In genomic region chr5:140957106-140957505, GRCm38 (mm10) we compare ENCODE assay signal across 13 mouse cellular contexts. TPM values are rescaled to one million over a fixed set of nuclear protein-coding genes. Genes with fewer than 3 reads are reported as not detected.
A peak's percentile ranks its signal among the peaks of the same experiment; 100 is the strongest.
DNase-seq lines count a peak whose midpoint lies in the region; ATAC-seq and TF ChIP-seq lines count a peak whose summit lies in the region.
"Had no signal": no experiment of that assay in that cellular context is flagged by ENCODE, and none has a peak within 500 bp of the region (broad histone marks: within the 10 kb centered on the region; RNA-seq: fewer than 3 reads in every experiment).

No protein-coding gene starts in this region.

- WGBS in heart, adult 2 months: 81% methylated on average over 4 of the region's 4 CpGs
- 74% methylated on average over 4 of the region's 4 CpGs for WGBS in lung, postnatal 0 days
- WGBS in stomach, postnatal 0 days: 89% methylated on average over 4 of the region's 4 CpGs
- 79% methylated on average over 4 of the region's 4 CpGs for WGBS in heart, embryonic 12.5 days

- no peak for TF ChIP-seq POLR2A in heart, adult 2 months (IDR thresholded peaks at IDR 0.05; ENCODE audit: insufficient read depth, low read depth, low read length)

- no peaks in the 10 kb centered on the region for H3K4me1 ChIP-seq in heart, adult 2 months (ENCODE audit: control insufficient read depth, insufficient read depth, low read length)
- no peaks in the 10 kb centered on the region for H3K4me1 ChIP-seq in lung, postnatal 0 days (ENCODE audit: insufficient read depth, low read depth, low read length)
- no peaks in the 10 kb centered on the region for H3K4me1 ChIP-seq in stomach, postnatal 0 days (replicated peaks; ENCODE audit: control insufficient read depth, insufficient read depth)
- no peaks in the 10 kb centered on the region for H3K4me1 ChIP-seq in heart, embryonic 12.5 days (replicated peaks)
- H3K4me1 ChIP-seq: heart, embryonic 10.5 days; limb, embryonic 15.5 days; megakaryocyte, embryonic 14.5 days had no signal

- no peaks in the 10 kb centered on the region for H3K79me2 ChIP-seq in heart, adult 2 months (replicated peaks; ENCODE audit: control insufficient read depth, insufficient read depth, low read length)

- TF ChIP-seq EP300 in heart, adult 2 months (IDR thresholded peaks at IDR 0.05; ENCODE audit: insufficient read depth, low read depth, low read length): no peak
- TF ChIP-seq EP300 in lung, postnatal 0 days (IDR thresholded peaks at IDR 0.05): no peak
- no peak for TF ChIP-seq EP300 in stomach, postnatal 0 days (optimal IDR thresholded peaks at IDR 0.05)

- H3K27ac ChIP-seq in heart, adult 2 months: no peak overlapping the region
- no peak overlapping the region for H3K27ac ChIP-seq in lung, postnatal 0 days (ENCODE audit: low read length)
- H3K27ac ChIP-seq in stomach, postnatal 0 days (replicated peaks): no peak overlapping the region
- H3K27ac ChIP-seq in heart, embryonic 12.5 days (ENCODE audit: poor library complexity, severe bottlenecking): no peak overlapping the region
- H3K27ac ChIP-seq: heart, embryonic 10.5 days; limb, embryonic 15.5 days had no signal

- TF ChIP-seq CTCF in heart, adult 2 months (IDR thresholded peaks at IDR 0.05): peak; percentile 34
- TF ChIP-seq CTCF in lung, postnatal 0 days (IDR thresholded peaks at IDR 0.05): peak; percentile 42
- TF ChIP-seq CTCF in stomach, postnatal 0 days (IDR thresholded peaks at IDR 0.05; ENCODE audit: low read depth): peak; percentile 42

- H3K4me3 ChIP-seq in heart, adult 2 months: no peak overlapping the region
- H3K4me3 ChIP-seq in lung, postnatal 0 days (ENCODE audit: low read depth, low read length): no peak overlapping the region
- H3K4me3 ChIP-seq in stomach, postnatal 0 days (ENCODE audit: low read depth, low read length): no peak overlapping the region
- no peak overlapping the region for H3K4me3 ChIP-seq in heart, embryonic 12.5 days
- H3K4me3 ChIP-seq: heart, embryonic 10.5 days; limb, embryonic 15.5 days; megakaryocyte, embryonic 14.5 days; myocyte had no signal

- no peak for DNase-seq in heart, adult 2 months
- no peak for DNase-seq in heart, postnatal 14 days
- no peak for DNase-seq in lung, postnatal 0 days (ENCODE audit: low spot score)
- no peak for DNase-seq in lung, postnatal 4 days
- DNase-seq in NIH3T3 (ENCODE audit: low read depth): peak; percentile 8
- DNase-seq in stomach, postnatal 0 days (ENCODE audit: low spot score): no peak
- DNase-seq in left cerebral cortex, adult 18-20 months (ENCODE audit: low spot score in 2 of 2): no peak
- DNase-seq: kidney, adult 9 months had no signal

- H3K4me2 ChIP-seq in lung, postnatal 0 days (replicated peaks; ENCODE audit: low read depth, low read length): no peak overlapping the region
- H3K4me2 ChIP-seq in stomach, postnatal 0 days (replicated peaks; ENCODE audit: low read depth): no peak overlapping the region
- no peak overlapping the region for H3K4me2 ChIP-seq in heart, embryonic 12.5 days
- H3K4me2 ChIP-seq: limb, embryonic 15.5 days had no signal

- no peak for ATAC-seq in lung, postnatal 0 days
- ATAC-seq in stomach, postnatal 0 days (ENCODE audit: low FRiP score, low TSS enrichment): no peak
- ATAC-seq in heart, embryonic 12.5 days (ENCODE audit: insufficient number of reproducible peaks, low FRiP score): no peak

- H3K27me3 ChIP-seq in heart, adult 2 months (ENCODE audit: control insufficient read depth, insufficient read depth, low read length): no peaks in the 10 kb centered on the region
- no peaks in the 10 kb centered on the region for H3K27me3 ChIP-seq in lung, postnatal 0 days (replicated peaks; ENCODE audit: insufficient read depth, low read length)
- no peaks in the 10 kb centered on the region for H3K27me3 ChIP-seq in stomach, postnatal 0 days (ENCODE audit: control insufficient read depth, insufficient read depth, low read length)
- no peaks in the 10 kb centered on the region for H3K27me3 ChIP-seq in heart, embryonic 12.5 days (replicated peaks)
- H3K27me3 ChIP-seq: limb, embryonic 15.5 days; megakaryocyte, embryonic 14.5 days had no signal

- no peak overlapping the region for H3K9ac ChIP-seq in heart, adult 2 months (ENCODE audit: low read depth, low read length)
- no peak overlapping the region for H3K9ac ChIP-seq in lung, postnatal 0 days (replicated peaks; ENCODE audit: low read depth)
- no peak overlapping the region for H3K9ac ChIP-seq in stomach, postnatal 0 days (ENCODE audit: low read length)
- no peak overlapping the region for H3K9ac ChIP-seq in heart, embryonic 12.5 days
- H3K9ac ChIP-seq: limb, embryonic 15.5 days had no signal

- H3K9me3 ChIP-seq in lung, postnatal 0 days (ENCODE audit: low read length): no peaks in the 10 kb centered on the region
- no peaks in the 10 kb centered on the region for H3K9me3 ChIP-seq in stomach, postnatal 0 days (ENCODE audit: control insufficient read depth, low read length)
- H3K9me3 ChIP-seq in heart, embryonic 12.5 days (replicated peaks): peaks cover 9% of the 10 kb centered on the region
- H3K9me3 ChIP-seq: limb, embryonic 15.5 days; megakaryocyte, embryonic 14.5 days had no signal

- no peaks in the 10 kb centered on the region for H3K36me3 ChIP-seq in heart, adult 2 months (ENCODE audit: control insufficient read depth, insufficient read depth, low read length)
- no peaks in the 10 kb centered on the region for H3K36me3 ChIP-seq in lung, postnatal 0 days (ENCODE audit: insufficient read depth, low read length)
- H3K36me3 ChIP-seq in stomach, postnatal 0 days (ENCODE audit: control insufficient read depth, insufficient read depth, low read length): no peaks in the 10 kb centered on the region
- H3K36me3 ChIP-seq in heart, embryonic 12.5 days: no peaks in the 10 kb centered on the region
- H3K36me3 ChIP-seq: heart, embryonic 10.5 days; limb, embryonic 15.5 days had no signal

- intact Hi-C loops in heart, adult 2 months (cut with DNase I): no loop called here
- intact Hi-C loops in heart, postnatal 14 days (cut with DNase I): no loop called here

RNA-seq across cellular contexts. Expression of gene Card11, which starts 43.3 kb away (rescaled TPM):
- total RNA-seq in heart, adult 2 months (2021): under 1 TPM; 0.23 to 0.80 TPM
- 0.26 and 0.82 TPM in 2 replicates for polyA plus RNA-seq in heart, adult 2 months (2012; rRNA removed)
- 1 to 10 TPM in 1 of 2 experiments, under 1 TPM in 1; 0.41 to 2.0 TPM for total RNA-seq in heart, postnatal 14 days (2021)
- polyA plus RNA-seq in lung, postnatal 0 days (2015; fragmentation: Nextera tagmentation; extraction: Ambion mirVana): 2.1 and 2.3 TPM in 2 replicates
- polyA plus RNA-seq in stomach, postnatal 0 days (2015; fragmentation: Nextera tagmentation; extraction: Ambion mirVana): 0.13 and 0.18 TPM in 2 replicates
- under 1 TPM in 1 of 2 experiments, not detected in 1; 0.37 TPM for total RNA-seq in left cerebral cortex, adult 18-20 months (2021)
- 0.18 and 0.21 TPM in 2 replicates for polyA plus RNA-seq in heart, embryonic 12.5 days (2016; fragmentation: Nextera tagmentation; extraction: Ambion mirVana)
